Mouse (Mus musculus) embryo, embryonic 10 days (tissue): ENCODE data around the gene Pclo.
"Not testable (repeated sequence)": the region's sequence is repeated elsewhere in the genome, so short reads cannot be mapped to it uniquely, and the experiment has no call there.

Experiments used
- DNase-seq: peaks from one replicate; pipeline ENCODE4 v3.0.0-alpha.2; 2015; ENCODE audit warnings: low spot score

Gene Pclo

DNA sequence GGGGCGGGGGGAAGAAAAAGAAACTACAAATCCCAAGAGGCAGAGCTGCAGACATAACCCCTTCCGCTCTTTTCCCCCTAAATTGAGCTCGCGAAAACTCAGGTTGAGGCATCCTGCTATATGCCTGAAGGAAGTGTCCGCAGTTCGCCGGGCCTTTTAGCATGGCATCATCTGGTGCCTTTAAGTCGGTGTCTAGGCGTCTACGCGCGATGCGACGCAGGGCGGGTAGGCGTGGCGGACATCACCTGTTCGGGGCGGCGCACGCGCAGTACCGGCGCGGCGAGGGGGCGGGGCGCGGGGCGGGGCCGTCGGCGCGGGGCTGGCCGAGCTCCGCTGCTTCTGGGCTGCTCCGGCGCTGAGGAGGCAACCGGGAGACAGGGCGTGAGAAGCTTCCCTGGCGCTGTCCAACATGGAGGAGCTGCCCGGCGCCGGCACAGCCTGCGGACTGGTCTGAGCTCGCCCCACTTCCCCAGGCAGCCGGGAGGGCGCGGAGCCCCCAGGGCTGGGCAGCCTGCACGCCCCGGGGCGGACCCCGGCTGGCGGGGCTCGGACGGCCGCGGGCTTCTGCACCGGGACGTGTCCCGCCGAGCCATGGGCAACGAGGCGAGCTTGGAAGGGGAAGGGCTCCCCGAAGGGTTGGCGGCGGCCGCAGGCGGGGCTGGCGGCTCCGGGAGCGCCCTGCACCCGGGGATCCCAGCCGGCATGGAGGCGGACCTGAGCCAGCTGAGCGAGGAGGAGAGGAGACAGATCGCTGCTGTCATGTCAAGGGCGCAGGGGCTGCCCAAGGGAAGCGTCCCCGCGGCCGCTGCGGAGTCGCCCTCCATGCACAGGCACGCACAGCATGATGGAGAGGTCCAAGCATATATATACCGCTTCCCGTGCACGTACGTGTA is at the start of gene Pclo:
Pclo (plus strand) TSS at position 288 of the 893 bp plus-strand sequence.
- peak; percentile 85 for DNase-seq

DNA sequence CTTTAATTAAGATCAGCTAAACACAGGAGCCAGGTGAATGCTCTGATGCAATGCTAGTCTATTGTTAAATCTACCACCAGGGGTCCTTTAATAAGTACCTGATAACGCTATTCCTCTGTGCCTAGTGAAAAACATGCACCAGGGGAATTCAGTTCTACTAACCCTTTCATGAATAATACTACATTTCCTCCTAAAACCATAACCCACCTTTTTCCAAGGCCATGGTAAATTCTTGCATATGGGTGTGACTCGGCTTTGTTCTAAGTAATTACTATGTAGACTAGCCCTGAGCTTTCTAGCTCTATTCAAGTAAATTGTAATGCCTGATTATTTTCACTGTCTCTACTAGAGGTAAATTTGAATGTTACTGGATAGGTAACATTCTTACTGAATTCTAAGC is 20.3 kb upstream of the Pclo start:
- not testable (repeated sequence) for DNase-seq

DNA sequence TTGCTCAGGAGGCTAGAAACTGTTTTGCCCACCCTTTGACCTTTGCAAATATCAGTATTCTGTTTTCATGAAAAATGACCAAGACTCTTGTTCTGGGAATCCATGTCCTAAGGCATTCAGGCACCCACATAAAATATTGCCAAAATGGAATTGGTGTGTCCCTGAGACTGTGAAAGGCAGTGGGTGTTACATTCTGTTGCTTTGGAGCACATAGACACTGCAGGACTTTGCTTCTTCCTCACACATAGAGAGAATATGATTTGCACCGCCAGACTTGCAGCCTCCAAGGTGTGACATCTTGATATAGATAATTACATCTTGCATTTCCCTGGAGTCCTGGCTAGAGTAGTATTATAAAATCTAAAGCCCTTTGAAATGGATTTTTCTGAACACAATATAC is 6.2 kb upstream of the Pclo start:
- DNase-seq = no peak

DNA sequence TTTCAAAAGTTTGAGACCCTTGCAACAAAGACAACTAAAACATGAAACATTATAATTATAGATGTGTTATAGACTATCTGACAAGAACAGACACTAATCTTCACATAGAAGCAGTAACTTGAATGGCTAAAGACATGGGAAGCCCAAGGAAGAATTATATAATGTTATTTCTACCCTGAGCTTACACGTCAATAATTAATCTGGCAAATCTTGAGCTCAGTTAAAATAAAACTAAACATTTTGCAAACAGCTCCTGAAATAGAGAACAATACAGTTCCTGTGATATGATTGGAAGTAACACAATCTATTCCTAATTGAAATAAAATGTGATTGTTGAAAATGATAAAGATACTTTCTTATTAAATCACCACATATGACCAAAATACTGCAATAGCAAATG is 5.1 kb upstream of the Pclo start:
- DNase-seq = no peak

DNA sequence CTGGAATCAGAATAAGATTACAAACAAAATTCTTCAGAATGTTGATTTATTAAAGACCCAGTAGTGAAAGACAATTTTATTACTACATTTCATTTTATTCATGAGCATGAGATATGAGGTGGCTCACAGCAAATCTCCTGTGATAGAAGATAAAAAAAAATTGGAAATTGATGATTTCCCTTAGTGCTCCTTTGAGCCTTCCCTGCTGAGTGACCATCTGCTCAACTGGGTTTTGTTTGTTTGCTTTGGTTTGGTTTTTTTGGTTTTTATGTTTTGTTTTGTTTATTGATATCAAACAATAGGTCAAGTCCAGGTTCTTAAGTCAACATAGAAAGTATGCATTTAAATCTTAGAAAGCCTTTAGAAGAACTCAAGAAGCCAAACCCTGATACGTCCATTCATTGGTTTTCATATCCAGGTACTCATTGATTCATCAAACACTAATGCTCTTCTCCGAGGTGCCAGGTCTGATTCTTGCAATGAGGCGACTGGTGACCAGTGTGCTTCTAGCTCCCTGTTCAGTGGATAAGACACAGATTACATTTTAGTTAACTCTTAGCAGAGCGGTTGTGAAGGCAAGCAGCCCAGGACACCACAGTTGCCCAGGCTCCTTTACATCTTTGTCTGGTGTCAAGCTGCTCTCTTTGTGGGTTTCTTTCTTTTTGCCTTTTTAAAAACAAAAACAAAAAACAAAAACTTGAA is 3.6 kb downstream of the Pclo start:
- DNase-seq = no peak

DNA sequence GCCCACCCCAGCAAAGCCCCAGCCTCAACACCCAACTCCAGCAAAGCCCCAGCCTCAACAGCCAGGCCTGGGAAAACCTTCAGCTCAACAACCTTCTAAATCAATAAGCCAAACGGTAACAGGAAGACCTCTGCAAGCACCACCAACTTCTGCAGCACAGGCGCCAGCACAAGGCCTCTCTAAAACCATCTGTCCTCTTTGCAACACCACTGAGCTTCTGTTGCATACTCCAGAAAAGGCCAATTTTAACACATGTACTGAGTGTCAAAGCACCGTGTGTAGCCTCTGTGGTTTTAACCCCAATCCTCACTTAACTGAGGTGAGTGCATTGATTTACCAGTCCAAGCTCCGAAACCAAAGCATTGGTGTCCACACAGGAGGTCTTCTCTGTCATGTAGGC is 7.3 kb downstream of the Pclo start:
- DNase-seq = no peak

DNA sequence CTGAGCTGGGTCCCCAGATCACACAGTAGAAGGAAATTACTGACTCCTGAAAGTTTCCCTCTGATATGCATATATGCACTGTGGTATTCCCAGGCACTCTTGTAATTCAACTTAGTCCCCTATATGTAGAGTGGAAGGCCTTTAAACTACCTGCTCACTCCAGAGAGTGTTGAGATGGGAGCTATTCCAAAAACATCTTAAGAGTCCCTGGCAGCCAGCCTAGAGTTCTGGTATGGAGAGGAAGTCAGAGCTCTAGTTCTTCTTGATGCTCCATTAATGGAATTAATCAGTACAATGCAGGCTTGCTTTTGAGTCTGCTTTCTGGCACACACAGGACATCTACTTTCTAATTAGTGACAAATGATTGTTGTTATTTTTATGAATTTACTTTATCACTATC is 11.3 kb downstream of the Pclo start:
- no peak for DNase-seq

DNA sequence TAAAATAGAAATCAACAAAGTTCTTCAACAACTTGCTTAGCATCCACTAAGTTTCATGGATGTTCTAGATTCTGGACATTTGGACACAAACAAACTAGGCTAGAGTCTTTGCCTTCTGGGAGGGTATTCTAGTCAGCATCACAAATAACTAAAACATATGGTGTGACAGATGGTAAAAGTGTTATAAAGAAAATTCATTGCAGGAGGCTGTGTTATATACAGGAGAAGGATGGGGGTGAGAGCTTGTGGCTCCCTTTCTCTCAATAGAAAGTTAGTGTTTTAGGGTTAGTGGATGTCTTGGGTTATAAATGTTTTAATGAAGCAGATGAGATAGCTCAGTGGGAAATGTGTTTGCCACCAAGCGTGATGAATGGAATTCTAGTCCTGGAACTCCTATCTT is 13.1 kb downstream of the Pclo start:
- no peak for DNase-seq

DNA sequence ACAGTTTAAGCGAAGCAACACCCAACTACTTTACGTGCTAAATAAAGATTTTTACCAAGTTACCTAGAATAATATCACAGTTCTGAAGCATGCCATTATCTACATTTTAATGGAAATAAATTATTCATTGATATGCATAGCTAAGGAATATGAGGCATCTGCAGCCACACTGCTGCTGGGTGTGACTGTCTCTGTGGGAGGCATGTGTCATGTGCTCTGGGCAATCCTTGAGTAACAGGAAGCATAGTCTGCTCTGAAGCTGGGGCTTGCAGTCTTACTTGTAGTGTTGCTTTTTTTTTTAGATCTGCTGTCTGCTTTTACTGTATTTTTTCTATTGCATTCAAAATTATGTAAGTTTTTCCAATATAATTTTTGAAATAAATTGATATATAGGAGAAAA is 17.2 kb downstream of the Pclo start:
- no peak for DNase-seq

DNA sequence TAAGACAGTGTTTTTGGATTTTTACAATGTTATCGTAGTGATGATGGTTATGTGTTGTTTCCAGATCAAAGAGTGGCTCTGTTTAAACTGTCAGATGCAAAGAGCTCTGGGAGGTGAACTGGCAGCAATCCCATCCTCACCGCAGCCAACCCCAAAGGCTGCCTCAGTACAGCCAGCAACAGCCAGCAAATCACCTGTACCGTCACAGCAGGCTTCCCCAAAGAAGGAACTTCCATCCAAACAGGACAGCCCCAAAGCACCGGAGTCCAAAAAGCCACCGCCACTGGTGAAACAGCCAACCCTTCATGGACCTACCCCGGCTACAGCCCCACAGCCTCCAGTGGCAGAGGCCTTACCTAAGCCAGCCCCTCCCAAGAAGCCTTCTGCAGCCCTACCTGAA is 24.6 kb downstream of the Pclo start:
- no peak for DNase-seq

DNA sequence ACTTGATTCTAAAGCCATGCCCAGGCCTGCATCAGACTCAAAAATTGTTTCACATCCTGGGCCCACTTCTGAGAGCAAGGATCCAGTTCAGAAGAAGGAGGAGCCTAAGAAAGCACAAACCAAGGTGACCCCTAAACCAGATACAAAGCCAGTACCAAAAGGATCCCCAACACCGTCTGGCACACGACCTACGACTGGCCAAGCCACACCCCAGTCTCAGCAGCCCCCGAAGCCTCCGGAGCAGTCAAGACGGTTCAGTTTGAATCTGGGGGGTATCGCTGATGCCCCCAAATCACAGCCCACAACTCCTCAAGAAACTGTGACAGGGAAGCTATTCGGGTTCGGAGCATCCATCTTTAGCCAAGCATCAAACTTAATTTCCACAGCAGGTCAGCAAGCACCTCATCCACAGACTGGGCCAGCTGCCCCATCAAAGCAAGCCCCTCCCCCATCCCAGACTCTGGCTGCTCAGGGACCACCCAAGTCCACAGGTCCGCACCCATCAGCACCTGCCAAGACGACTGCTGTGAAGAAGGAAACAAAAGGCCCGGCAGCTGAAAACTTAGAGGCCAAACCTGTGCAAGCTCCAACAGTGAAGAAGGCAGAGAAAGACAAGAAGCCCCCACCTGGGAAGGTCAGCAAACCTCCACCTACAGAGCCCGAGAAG is 25.4 kb downstream of the Pclo start:
- DNase-seq = no peak

DNA sequence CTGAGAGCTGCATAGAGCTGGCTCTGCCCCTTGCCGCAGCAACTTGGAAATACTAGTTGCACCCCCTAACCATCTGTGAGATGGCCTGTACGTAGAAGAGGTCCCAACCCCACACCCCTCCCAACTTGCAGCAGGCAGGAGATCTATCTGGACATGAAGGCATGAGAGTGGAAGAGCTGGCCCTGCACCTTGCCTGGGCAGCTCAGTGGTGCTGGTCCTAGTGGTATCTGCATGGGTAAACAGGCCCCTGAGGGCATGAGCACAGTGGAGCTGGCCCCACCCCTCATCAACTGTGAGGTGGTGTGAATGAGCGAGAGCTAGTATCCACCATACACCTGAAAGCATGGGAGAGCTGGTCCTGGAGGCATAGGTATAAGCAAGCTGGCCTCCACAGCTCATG is 60.9 kb downstream of the Pclo start:
- no peak for DNase-seq

DNA sequence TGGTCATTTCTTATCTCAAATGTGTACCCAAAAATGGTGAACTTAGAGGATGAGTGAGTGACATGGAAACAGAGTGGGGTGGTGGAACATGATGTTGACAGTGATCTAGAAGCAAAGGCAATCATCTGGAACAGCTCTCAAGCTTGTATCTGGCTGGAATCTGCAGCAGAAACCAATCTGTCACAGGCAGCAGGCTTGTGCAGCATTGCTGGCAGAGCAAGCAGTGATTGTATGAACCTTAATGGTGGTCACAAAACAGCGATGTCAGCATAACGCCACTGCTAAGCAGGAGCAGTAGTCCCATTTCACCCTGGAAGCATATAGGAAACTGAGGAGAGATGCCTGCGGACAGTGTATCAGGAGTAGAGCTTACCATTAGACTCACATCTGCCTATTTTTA is 76.8 kb downstream of the Pclo start:
- DNase-seq = no peak

DNA sequence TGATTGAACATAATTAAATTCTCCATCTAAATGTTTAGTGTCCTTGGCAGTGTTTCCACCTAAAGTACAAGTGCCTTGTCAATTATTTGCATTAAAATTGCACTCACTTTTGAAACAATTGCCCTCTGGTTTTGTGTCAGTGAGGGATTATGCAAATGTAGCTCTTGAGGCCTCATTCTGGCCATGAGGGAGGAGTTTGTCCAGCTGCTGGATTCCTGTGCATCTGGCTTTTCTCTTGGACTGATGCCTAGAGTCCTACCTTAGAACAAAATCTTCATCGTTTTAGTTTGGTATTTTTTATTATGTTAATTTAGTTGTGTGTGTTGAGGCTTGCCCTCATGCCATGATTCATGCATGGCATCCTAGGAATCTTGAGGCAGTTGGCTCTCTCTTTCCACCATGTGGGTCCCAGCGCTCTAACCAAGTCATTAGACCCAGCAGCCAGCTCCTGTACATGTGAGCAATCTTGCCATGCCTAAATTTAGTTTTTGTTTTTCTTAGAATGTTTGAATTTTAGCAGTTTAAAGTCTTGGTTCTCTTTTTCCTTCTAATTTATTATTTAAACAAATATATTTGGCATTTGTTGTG is 80.8 kb downstream of the Pclo start:
- no peak for DNase-seq

DNA sequence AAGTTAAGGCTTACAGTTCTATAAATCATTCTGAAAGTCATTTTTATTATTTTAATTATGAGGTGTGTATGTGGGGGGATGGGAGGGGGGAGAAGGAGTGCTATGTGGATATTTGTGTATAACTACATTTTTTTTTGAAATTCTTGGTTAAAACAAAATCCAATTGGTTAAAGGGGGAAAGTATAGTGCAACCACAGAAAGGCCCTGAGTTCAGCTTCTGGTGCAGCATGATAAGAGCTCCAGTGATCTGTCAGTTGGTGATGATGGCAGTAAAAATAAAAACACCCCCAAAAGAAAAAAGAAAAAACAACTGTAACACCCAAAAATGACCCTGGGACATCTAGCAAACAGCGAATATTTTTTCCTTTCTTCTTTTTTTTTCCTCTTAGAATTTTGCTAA is 93.6 kb downstream of the Pclo start:
- no peak for DNase-seq

DNA sequence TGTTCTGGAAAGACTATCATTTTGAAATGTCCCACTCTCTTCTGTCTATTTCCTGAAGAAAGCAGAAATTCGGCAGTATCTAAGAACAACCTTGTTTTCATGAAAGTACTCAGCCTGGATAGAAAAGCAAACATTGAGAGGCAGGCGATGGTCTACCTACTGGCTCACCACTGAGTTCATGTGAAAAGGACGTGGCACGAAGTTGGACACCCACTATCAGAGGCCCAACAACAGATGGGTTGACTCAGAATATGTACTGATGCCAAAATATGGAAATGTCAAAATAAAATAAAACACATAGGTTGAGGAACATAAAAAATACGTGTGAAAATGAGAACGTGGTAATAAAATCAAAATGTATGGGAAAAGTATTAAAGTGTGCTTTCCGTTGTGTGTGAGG is 106.4 kb downstream of the Pclo start:
- DNase-seq = no peak

DNA sequence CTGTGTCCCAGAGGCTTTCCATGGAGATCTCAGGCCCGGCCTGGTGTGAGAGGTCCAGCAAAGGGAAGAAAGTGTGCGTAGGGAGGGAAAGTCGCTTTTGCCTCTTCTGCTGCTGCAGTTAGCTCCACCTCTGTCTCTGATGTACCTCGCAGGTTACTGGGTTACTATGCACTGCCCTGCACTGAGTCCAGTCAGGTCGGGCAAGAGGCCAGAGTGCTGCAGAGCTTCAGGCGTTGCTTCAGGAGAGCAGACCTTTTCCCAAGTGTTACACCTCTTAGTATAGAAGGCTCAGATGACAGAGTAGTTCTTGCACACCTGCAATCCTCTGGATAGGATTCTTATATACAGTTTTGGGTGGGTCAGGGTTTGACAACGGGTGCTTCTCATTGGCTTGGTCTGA is 108.6 kb downstream of the Pclo start:
- no peak for DNase-seq

DNA sequence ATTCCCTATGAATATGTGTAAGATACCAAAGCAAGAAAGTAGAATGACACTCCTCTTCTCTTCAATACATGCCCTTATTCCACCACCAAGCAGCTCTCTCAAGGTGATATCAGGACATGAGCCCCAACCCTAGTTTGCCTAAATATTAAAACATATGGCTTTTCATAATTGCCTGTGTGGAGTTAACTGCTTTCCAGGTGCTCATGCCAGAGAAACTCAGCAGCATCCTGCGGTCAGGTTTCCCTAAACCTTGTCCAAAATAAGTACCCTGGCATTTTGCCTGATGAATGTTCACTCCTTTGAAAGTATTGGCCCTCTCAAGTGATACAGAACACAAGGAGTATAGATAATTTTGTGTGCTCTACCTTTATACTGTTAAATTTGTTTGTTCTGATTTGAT is 126.5 kb downstream of the Pclo start:
- DNase-seq = no peak

DNA sequence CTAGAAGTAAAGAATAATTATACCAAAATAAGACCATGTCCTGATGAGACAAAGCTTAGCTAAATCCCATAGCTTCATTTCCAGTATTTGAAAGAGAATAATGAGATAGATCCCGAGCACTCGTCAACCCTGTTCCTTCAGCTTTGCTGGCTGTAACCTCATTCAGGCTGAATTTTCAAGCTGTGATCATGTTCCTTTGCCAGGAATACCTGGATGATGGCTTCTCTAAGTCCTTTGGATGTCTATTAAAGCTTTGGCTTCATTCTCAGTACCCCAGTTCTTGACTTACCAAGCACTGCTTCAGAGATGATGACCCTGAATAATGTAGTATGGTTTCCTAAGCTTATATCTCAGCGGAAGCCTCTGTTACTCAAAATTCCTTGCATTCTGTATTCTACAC is 131.1 kb downstream of the Pclo start:
- no peak for DNase-seq

DNA sequence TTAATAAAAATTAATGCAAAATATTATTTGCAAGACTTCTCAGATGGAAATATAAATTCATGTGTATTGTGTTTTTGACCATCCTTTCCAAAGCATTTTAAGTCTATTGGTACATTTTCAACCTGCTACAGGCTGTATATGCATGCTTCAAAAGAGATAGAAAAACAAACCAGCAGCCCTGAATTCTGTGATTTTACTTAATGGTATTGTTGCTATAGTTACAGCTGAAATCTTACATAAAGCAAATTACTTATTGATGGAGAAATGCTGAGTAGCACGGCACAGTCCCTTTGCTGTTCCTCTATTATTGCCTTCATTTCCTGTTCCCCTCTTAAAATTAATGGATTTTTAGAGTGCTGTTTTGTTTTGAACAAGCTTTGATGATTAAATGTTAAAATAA is 145.9 kb downstream of the Pclo start:
- DNase-seq = no peak

DNA sequence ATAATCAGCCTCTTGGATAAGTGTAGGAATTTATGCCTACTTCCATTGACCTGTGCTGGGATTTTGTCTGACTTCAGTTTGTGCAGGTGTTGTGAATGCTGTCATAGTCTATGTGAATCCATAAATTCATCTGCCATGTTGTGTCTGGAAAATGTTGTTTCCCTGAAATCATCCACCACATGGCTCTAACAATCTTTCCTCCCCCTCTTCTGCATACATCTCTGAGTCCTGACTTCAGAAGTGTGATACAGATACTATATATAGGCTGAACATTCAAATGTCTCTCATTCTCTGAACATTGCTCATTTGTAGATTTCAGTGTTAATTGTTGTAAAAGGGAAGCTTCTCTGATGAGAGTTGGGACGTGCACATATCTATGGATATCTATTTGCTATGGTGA is 147.5 kb downstream of the Pclo start:
- no peak for DNase-seq

DNA sequence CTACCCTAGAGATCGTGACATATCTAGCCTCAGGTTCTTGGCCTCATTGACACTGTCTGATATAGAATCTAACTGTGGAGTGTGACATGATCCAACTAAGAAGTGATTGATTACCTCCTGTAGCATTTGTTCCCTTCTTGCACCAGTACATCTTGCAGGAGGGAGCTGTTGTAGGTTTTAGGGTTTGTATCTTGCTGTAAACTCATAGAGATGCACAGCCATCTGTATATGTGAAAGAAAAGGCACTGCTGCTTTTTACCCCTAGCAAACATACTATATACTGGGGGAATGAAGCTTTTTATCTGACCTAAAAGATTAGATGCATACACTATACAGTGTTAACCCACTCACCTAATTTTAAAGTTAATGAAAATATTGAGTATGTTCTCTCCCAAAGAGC is 147.9 kb downstream of the Pclo start:
- no peak for DNase-seq

DNA sequence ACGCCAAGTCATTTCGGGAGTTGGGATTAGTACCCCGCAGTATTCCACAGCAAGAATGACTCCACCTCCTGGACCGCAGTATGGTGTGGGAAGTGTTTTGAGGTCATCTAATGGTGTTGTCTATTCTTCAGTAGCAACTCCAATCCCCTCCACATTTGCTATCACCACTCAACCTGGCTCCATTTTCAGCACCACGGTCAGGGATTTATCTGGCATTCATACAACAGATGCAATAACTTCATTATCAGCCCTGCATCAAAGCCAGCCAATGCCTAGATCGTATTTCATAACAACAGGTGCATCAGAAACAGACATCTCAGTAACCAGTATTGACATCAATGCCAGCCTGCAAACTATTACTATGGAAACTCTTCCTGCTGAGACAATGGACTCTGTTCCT is 165.7 kb downstream of the Pclo start:
- DNase-seq = peak; percentile 25
